Mouse (Mus musculus): ENCODE data around the gene Arhgap9. TPM values are rescaled to one million over a fixed set of nuclear protein-coding genes. Genes with fewer than 3 reads are reported as not detected.
A peak's percentile ranks its signal among the peaks of the same experiment; 100 is the strongest.

Gene Arhgap9
- polyA plus RNA-seq, 1 experiment = 0.78 TPM

GRCm38 (mm10) chr10:127289573-127290191 is 32.1 kb upstream of the Arhgap9 start:
- TF ChIP-seq CEBPB (IDR thresholded peaks at IDR 0.05; ENCODE audit: low read depth) (no peak), CTCF (IDR thresholded peaks at IDR 0.05; ENCODE audit: control insufficient read depth, insufficient read depth, insufficient read length) (no peak), MYOG (IDR thresholded peaks at IDR 0.05; ENCODE audit: control insufficient read depth, extremely low read depth, insufficient read length) (no peak)
- no peaks in the 10 kb centered on the region for H3K27me3 ChIP-seq (ENCODE audit: control insufficient read depth, insufficient read depth, insufficient read length)
- H3K4me3 ChIP-seq (ENCODE audit: insufficient read depth, poor library complexity, severe bottlenecking) = peak overlapping the region; percentile 78
- H3K79me2 ChIP-seq (ENCODE audit: control insufficient read depth, insufficient read depth) = peaks cover 69% of the 10 kb centered on the region
- peaks cover 45% of the 10 kb centered on the region for H3K36me3 ChIP-seq (ENCODE audit: control insufficient read depth, insufficient read depth)
- peak overlapping the region; percentile 60 for H3ac ChIP-seq (ENCODE audit: control insufficient read depth, insufficient read length, low read depth)
- peaks cover 45% of the 10 kb centered on the region for H3K79me3 ChIP-seq (ENCODE audit: low read depth)

GRCm38 (mm10) chr10:127290307-127290929 is 31.3 kb upstream of the Arhgap9 start:
- peaks cover 47% of the 10 kb centered on the region for H3K36me3 ChIP-seq (ENCODE audit: control insufficient read depth, insufficient read depth)
- TF ChIP-seq FOSL1 (IDR thresholded peaks at IDR 0.05; ENCODE audit: insufficient read depth, low read length, poor library complexity, severe bottlenecking) (no peak), USF1 (IDR thresholded peaks at IDR 0.05; ENCODE audit: low read depth) (peak; percentile 81), MYOD1 (IDR thresholded peaks at IDR 0.05; ENCODE audit: control insufficient read depth, insufficient read length, low read depth) (no peak), MYOG (IDR thresholded peaks at IDR 0.05; ENCODE audit: control insufficient read depth, extremely low read depth, insufficient read length) (no peak), CEBPB (IDR thresholded peaks at IDR 0.05; ENCODE audit: low read depth) (peak; percentile 94), CTCF (IDR thresholded peaks at IDR 0.05; ENCODE audit: control insufficient read depth, insufficient read depth, insufficient read length) (no peak), MAX (IDR thresholded peaks at IDR 0.05) (peak; percentile 85)
- no peaks in the 10 kb centered on the region for H3K27me3 ChIP-seq (ENCODE audit: control insufficient read depth, insufficient read depth, insufficient read length)
- H3ac ChIP-seq (ENCODE audit: control insufficient read depth, insufficient read length, low read depth) = peak overlapping the region; percentile 89
- H3K4me3 ChIP-seq (ENCODE audit: insufficient read depth, poor library complexity, severe bottlenecking) = peak overlapping the region; percentile 78
- peaks cover 45% of the 10 kb centered on the region for H3K79me3 ChIP-seq (ENCODE audit: low read depth)
- peaks cover 76% of the 10 kb centered on the region for H3K79me2 ChIP-seq (ENCODE audit: control insufficient read depth, insufficient read depth)

DNA sequence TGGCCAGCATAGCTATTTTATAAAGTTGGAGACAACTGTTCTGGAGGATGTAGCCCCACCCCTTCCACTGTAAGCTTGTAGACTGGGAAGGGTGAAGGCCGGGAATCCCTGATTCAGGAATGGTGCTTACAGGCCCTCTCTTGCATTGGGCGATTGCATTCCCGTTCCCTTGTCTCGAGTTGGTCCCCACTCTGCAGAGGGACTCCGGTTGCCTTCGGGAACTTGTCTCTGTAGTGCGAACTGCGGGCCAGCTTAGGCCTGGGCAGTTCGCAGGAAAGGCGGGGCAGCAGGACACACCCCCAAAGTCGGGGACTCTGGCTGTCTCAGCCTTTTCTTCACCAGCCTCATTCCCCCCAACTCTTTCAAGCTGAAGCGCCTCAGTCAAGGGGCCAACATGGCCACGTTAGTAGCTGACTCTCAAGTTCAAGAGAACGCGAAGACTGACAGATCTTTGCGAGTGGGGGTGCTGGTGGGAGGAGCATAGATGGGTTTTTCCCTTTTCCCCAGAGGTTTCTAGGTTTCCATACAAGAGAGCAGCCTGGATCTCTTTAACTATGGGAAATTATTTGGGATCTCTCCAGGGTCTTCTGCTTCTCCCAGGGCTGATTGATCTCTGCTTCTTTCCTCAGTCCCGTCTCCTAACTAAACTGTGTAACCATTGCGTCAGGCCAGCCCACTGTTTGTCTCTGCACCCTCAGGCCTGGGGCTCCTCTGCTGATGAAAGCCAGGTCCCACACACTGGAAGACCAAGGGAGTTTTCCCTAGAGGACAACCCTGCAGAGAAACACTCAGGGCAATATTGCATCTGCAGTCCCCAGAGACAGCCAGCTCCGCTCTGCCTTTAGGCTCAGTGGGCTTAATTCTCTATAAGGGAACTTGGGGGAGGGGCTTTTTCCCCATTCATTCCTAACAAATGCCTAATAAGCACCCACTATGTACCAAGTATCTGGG is 30.6 kb upstream of the Arhgap9 start:
- Histone ChIP-seq H3K36me3 (ENCODE audit: control insufficient read depth, insufficient read depth) (peaks cover 48% of the 10 kb centered on the region), H3K4me3 (ENCODE audit: insufficient read depth, poor library complexity, severe bottlenecking) (peak overlapping the region; percentile 68)
- TF ChIP-seq FOSL1 (IDR thresholded peaks at IDR 0.05; ENCODE audit: insufficient read depth, low read length, poor library complexity, severe bottlenecking) (no peak), MYOG (IDR thresholded peaks at IDR 0.05; ENCODE audit: control insufficient read depth, extremely low read depth, insufficient read length) (no peak), CTCF (IDR thresholded peaks at IDR 0.05; ENCODE audit: control insufficient read depth, insufficient read depth, insufficient read length) (no peak), CEBPB (IDR thresholded peaks at IDR 0.05; ENCODE audit: low read depth) (no peak)

GRCm38 (mm10) chr10:127291881-127292638 is 29.7 kb upstream of the Arhgap9 start:
- H3K79me2 ChIP-seq (ENCODE audit: control insufficient read depth, insufficient read depth) = peaks cover 62% of the 10 kb centered on the region
- peaks cover 38% of the 10 kb centered on the region for H3K79me3 ChIP-seq (ENCODE audit: low read depth)
- H3K36me3 ChIP-seq (ENCODE audit: control insufficient read depth, insufficient read depth) = peaks cover 55% of the 10 kb centered on the region
- peak overlapping the region; percentile 68 for H3K4me3 ChIP-seq (ENCODE audit: insufficient read depth, poor library complexity, severe bottlenecking)
- H3ac ChIP-seq (ENCODE audit: control insufficient read depth, insufficient read length, low read depth) = peak overlapping the region; percentile 41
- no peaks in the 10 kb centered on the region for H3K27me3 ChIP-seq (ENCODE audit: control insufficient read depth, insufficient read depth, insufficient read length)
- TF ChIP-seq MYOG (IDR thresholded peaks at IDR 0.05; ENCODE audit: control insufficient read depth, extremely low read depth, insufficient read length) (no peak), MYOD1 (IDR thresholded peaks at IDR 0.05; ENCODE audit: control insufficient read depth, insufficient read length, low read depth) (no peak), USF1 (IDR thresholded peaks at IDR 0.05; ENCODE audit: low read depth) (no peak), CTCF (IDR thresholded peaks at IDR 0.05; ENCODE audit: control insufficient read depth, insufficient read depth, insufficient read length) (no peak), CEBPB (IDR thresholded peaks at IDR 0.05; ENCODE audit: low read depth) (no peak), FOSL1 (IDR thresholded peaks at IDR 0.05; ENCODE audit: insufficient read depth, low read length, poor library complexity, severe bottlenecking) (no peak), MAX (IDR thresholded peaks at IDR 0.05) (no peak)

More for the DNA sequence above, 30.6 kb upstream of the Arhgap9 start:
- Histone ChIP-seq H3ac (ENCODE audit: control insufficient read depth, insufficient read length, low read depth) (peak overlapping the region; percentile 89), H3K79me2 (ENCODE audit: control insufficient read depth, insufficient read depth) (peaks cover 70% of the 10 kb centered on the region), H3K27me3 (ENCODE audit: control insufficient read depth, insufficient read depth, insufficient read length) (no peaks in the 10 kb centered on the region), H3K79me3 (ENCODE audit: low read depth) (peaks cover 45% of the 10 kb centered on the region)

DNA sequence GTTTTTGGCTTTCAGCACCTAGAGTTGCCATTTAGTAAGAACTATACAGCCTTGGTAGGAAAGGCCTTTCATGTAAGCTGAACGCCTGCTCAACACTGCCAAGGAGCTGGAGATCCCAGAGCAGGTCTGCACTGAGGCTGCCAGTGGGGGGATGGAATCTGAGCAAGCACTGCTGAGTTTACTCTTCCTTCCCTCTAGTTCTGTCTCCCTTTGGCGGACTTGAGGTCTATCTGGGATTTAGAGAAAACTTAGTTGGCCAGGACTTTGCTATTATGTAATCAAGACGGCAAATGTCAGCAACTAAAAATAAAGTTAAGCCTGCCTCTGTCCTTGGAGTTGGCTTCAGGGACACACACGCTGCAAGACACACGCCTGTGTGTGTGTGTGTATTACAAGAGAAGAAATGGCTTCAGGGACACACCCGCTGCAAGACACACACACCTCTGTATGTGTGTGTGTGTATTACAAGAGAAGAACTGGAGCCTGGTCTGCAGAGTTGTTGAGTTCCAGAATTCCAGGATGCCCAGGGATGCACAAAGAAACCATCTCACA is 28.7 kb upstream of the Arhgap9 start:
- no peak overlapping the region for H3K4me3 ChIP-seq (ENCODE audit: insufficient read depth, poor library complexity, severe bottlenecking)
- peaks cover 63% of the 10 kb centered on the region for H3K36me3 ChIP-seq (ENCODE audit: control insufficient read depth, insufficient read depth)
- H3ac ChIP-seq (ENCODE audit: control insufficient read depth, insufficient read length, low read depth) = no peak overlapping the region
- H3K79me3 ChIP-seq (ENCODE audit: low read depth) = peaks cover 28% of the 10 kb centered on the region
- TF ChIP-seq MYOG (IDR thresholded peaks at IDR 0.05; ENCODE audit: control insufficient read depth, extremely low read depth, insufficient read length) (no peak), USF1 (IDR thresholded peaks at IDR 0.05; ENCODE audit: low read depth) (no peak), CEBPB (IDR thresholded peaks at IDR 0.05; ENCODE audit: low read depth) (no peak), MAX (IDR thresholded peaks at IDR 0.05) (no peak), CTCF (IDR thresholded peaks at IDR 0.05; ENCODE audit: control insufficient read depth, insufficient read depth, insufficient read length) (no peak), MYOD1 (IDR thresholded peaks at IDR 0.05; ENCODE audit: control insufficient read depth, insufficient read length, low read depth) (no peak), FOSL1 (IDR thresholded peaks at IDR 0.05; ENCODE audit: insufficient read depth, low read length, poor library complexity, severe bottlenecking) (no peak)
- H3K27me3 ChIP-seq (ENCODE audit: control insufficient read depth, insufficient read depth, insufficient read length) = no peaks in the 10 kb centered on the region
- peaks cover 52% of the 10 kb centered on the region for H3K79me2 ChIP-seq (ENCODE audit: control insufficient read depth, insufficient read depth)

All from C2C12 (cell line).